Mouse (Mus musculus): Measurements from ENCODE around the gene Gm21883. TPM values are rescaled to one million over a fixed set of nuclear protein-coding genes. Genes with fewer than 3 reads are reported as not detected.
"Not testable (repeated sequence)": the region's sequence is repeated elsewhere in the genome, so short reads cannot be mapped to it uniquely, and the experiment has no call there.

The Gm21883 gene
- polyA plus RNA-seq (2014; fragmentation: Nextera tagmentation; extraction: Ambion mirVana): not detected in 2 replicates

- H3K27ac ChIP-seq (ENCODE audit: low read depth, low read length); H3K4me2 ChIP-seq (replicated peaks; ENCODE audit: low read depth, low read length); H3K27me3 ChIP-seq (ENCODE audit: control insufficient read depth, insufficient read depth, low read length); H3K4me3 ChIP-seq (ENCODE audit: low read length); H3K36me3 ChIP-seq (ENCODE audit: control insufficient read depth, insufficient read depth, low read length); H3K9me3 ChIP-seq (ENCODE audit: control insufficient read depth, low read length); H3K4me1 ChIP-seq (ENCODE audit: control insufficient read depth, insufficient read depth, low read length); H3K9ac ChIP-seq (ENCODE audit: low read depth, low read length); ATAC-seq (ENCODE audit: low FRiP score, low TSS enrichment): not testable (repeated sequence)
- no CpG with 5 or more reads among the region's 1 CpGs for WGBS
Observed at GRCm38 (mm10) chrX:31574183-31574582, at the start of gene Gm21883. TSS of gene Gm21883 (minus strand) at chrX:31574283.

GRCm38 (mm10) chrX:31618820-31619219 lies 44.7 kb upstream of the Gm21883 start, which contains the start of gene Spin2e:
TSS of gene Spin2e (minus strand) at chrX:31618920.
- 83% methylated on average over 1 of the region's 2 CpGs for WGBS
- not testable (repeated sequence) for H3K4me2 ChIP-seq (replicated peaks; ENCODE audit: low read depth, low read length); H3K27me3 ChIP-seq (ENCODE audit: control insufficient read depth, insufficient read depth, low read length); H3K36me3 ChIP-seq (ENCODE audit: control insufficient read depth, insufficient read depth, low read length); ATAC-seq (ENCODE audit: low FRiP score, low TSS enrichment); H3K4me3 ChIP-seq (ENCODE audit: low read length); H3K27ac ChIP-seq (ENCODE audit: low read depth, low read length); H3K9me3 ChIP-seq (ENCODE audit: control insufficient read depth, low read length); H3K9ac ChIP-seq (ENCODE audit: low read depth, low read length); H3K4me1 ChIP-seq (ENCODE audit: control insufficient read depth, insufficient read depth, low read length)

Other genes starting within 250 kb of the Gm21883 start
- gene Btbd35f26, start 237.8 kb downstream of the Gm21883 start, polyA plus RNA-seq (2014; fragmentation: Nextera tagmentation; extraction: Ambion mirVana): not detected in 2 replicates
- gene Btbd35f19, start 190.4 kb downstream of the Gm21883 start, polyA plus RNA-seq (2014; fragmentation: Nextera tagmentation; extraction: Ambion mirVana): not detected in 2 replicates
- gene Spin2e, start 44.6 kb upstream of the Gm21883 start, polyA plus RNA-seq (2014; fragmentation: Nextera tagmentation; extraction: Ambion mirVana): not detected in 2 replicates
- not detected in 2 replicates for gene Btbd35f25, start 142.9 kb upstream of the Gm21883 start, polyA plus RNA-seq (2014; fragmentation: Nextera tagmentation; extraction: Ambion mirVana)

All from kidney, embryonic 14.5 days (tissue).